Mouse (Mus musculus) limb, embryonic 13.5 days (tissue): Measurements from ENCODE around the gene Sparc. TPM values are rescaled to one million over a fixed set of nuclear protein-coding genes. Genes with fewer than 3 reads are reported as not detected.

Experiments
- ATAC-seq: fragments of 200-750 bp; cut with Nextera tagmentation; 2 replicates; pipeline ENCODE4 v1.8.0; 2017; ENCODE audit warnings: low read depth, moderate number of reproducible peaks, moderate TSS enrichment; ENCODE audit not compliant: low FRiP score
- H3K27ac ChIP-seq: fragments of 300-500 bp; sonication (generic); 2 replicates; pipeline ENCODE4 v1.5.1; 2015; ENCODE audit warnings: inconsistent platforms, mild to moderate bottlenecking, moderate library complexity
- H3K27me3 ChIP-seq: fragments of 300-500 bp; sonication (generic); 2 replicates; pipeline ENCODE4 v1.6.1; 2015; ENCODE audit warnings: mild to moderate bottlenecking, inconsistent platforms
- H3K36me3 ChIP-seq: fragments of 300-500 bp; sonication (generic); 2 replicates; pipeline ENCODE4 v1.6.1; 2015; ENCODE audit warnings: inconsistent platforms, mild to moderate bottlenecking, moderate library complexity
- H3K4me1 ChIP-seq: fragments of 300-500 bp; sonication (generic); 2 replicates; pipeline ENCODE4 v1.6.1; 2015; ENCODE audit warnings: inconsistent platforms
- H3K4me2 ChIP-seq: fragments of 300-500 bp; sonication (generic); replicated peaks from 2 replicates; pipeline ENCODE4 v1.6.1; 2015; ENCODE audit warnings: inconsistent platforms, mild to moderate bottlenecking, moderate library complexity
- H3K4me3 ChIP-seq: fragments of 300-500 bp; sonication (generic); 2 replicates; pipeline ENCODE4 v1.5.1; 2015; ENCODE audit warnings: moderate library complexity, mild to moderate bottlenecking, inconsistent platforms
- H3K9ac ChIP-seq: fragments of 300-500 bp; sonication (generic); 2 replicates; pipeline ENCODE4 v1.6.1; 2015; ENCODE audit warnings: mild to moderate bottlenecking, inconsistent platforms
- H3K9me3 ChIP-seq: fragments of 300-500 bp; sonication (generic); 2 replicates; pipeline ENCODE4 v1.6.1; 2016; ENCODE audit warnings: inconsistent platforms
- WGBS: fragments of 180-500 bp; shearing (Covaris S2); methylation state at CpG from one replicate; pipeline ENCODE4 v1.1.7; 2015; 5-methylcytosine and 5-hydroxymethylcytosine counted together
- polyA plus RNA-seq: library from polyadenylated mRNA; unstranded; fragments of >200 nt; fragmentation: Nextera tagmentation; extraction: Ambion mirVana; gene quantifications from 2 replicates; pipeline ENCODE4 v1.2.1, GENCODE M21; 2015

Gene Sparc
- 1,317 and 1,385 TPM in 2 replicates for polyA plus RNA-seq

- Histone ChIP-seq H3K27ac (peak within 1 kb of the TSS; percentile 71), H3K4me2 (no peak within 1 kb of the TSS), H3K4me3 (no peak within 1 kb of the TSS), H3K9ac (no peak within 1 kb of the TSS), H3K27me3 (no peaks in the 10 kb centered on the region), H3K4me1 (peaks cover 55% of the 10 kb centered on the region), H3K9me3 (no peaks in the 10 kb centered on the region), H3K36me3 (no peaks in the 10 kb centered on the region)
- WGBS: 94% methylated on average over 1 of the region's 1 CpGs
- no peak for ATAC-seq
These were observed at the start of gene Sparc for GRCm38 (mm10) chr11:55422978-55423377. Gene Sparc, minus strand, starts transcription at chr11:55423183.

DNA sequence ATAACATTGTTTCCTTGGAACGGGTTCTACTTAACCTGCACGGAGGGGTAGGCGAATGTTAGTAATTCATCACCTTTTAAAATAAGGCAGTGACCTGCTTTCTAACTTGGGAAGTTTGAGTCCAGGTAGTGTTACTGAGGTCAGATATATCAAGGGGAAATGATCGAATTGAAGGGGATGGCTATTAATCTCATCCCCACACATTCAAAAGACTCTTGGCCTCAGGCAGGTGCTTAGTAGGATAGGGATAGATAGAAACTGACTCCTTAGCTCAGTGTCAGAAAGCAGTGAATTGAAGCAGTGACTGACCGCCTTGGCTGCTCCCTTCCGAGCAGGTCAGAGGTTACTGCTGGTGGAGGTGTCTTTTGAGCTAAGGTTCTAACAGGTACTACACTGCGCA lies 48.5 kb upstream of the Sparc start:
- H3K9me3 ChIP-seq: no peaks in the 10 kb centered on the region
- peak overlapping the region; percentile 83 for H3K4me2 ChIP-seq
- peak overlapping the region; percentile 88 for H3K4me3 ChIP-seq
- no peak for ATAC-seq
- 91% methylated on average over 7 of the region's 7 CpGs for WGBS
- peaks cover 40% of the 10 kb centered on the region for H3K36me3 ChIP-seq
- peak overlapping the region; percentile 98 for H3K9ac ChIP-seq
- peaks cover 22% of the 10 kb centered on the region for H3K4me1 ChIP-seq
- no peak overlapping the region for H3K27ac ChIP-seq
- H3K27me3 ChIP-seq: no peaks in the 10 kb centered on the region

GRCm38 (mm10) chr11:55470761-55471160 lies 47.8 kb upstream of the Sparc start:
- no peak for ATAC-seq
- peak overlapping the region; percentile 88 for H3K4me3 ChIP-seq
- peaks cover 22% of the 10 kb centered on the region for H3K4me1 ChIP-seq
- 50% methylated on average over 8 of the region's 8 CpGs for WGBS
- peak overlapping the region; percentile 98 for H3K9ac ChIP-seq
- H3K27me3 ChIP-seq: no peaks in the 10 kb centered on the region
- H3K27ac ChIP-seq: no peak overlapping the region
- H3K36me3 ChIP-seq: peaks cover 40% of the 10 kb centered on the region
- no peaks in the 10 kb centered on the region for H3K9me3 ChIP-seq
- H3K4me2 ChIP-seq: peak overlapping the region; percentile 83

DNA sequence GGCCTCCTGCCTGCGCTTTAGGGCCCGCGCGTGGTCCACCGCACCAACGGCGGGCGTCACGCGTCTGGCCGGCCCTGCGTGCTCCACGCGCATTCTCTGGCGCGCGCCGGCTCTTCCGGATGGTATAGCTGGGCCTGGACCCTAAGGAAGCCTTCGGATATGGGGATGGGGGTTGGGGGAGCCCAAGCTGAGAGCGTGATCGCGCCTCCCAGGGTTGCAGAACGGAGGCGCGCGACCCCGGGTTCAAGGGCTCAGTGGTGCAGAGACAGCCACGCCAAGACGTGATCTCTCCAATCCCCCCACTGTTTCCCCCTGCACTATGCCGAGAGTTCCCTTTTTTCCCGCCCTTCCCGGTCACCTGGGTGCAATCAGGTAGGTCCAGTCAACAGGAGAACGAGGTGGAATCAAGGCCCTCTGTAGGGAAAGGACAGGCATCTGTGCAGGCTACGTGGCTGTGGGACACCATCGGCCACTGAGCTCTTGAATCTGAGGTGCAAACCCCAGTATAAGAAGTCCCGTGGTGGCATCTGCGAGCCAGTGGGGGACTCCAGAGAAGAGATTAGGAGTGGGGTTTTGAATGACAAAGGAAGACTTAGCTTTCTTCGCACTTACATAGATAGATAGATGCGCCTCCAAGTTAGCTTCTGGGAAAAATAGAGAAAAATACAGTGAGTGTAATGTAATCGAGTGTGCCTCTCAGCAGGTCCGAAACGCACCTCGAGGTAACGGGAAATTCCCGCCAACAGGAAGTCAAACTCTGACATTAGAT lies 47.1 kb upstream of the Sparc start:
- Histone ChIP-seq H3K4me2 (peak overlapping the region; percentile 83), H3K27me3 (no peaks in the 10 kb centered on the region), H3K9ac (peak overlapping the region; percentile 98), H3K36me3 (peaks cover 39% of the 10 kb centered on the region), H3K4me1 (peaks cover 22% of the 10 kb centered on the region), H3K27ac (peak overlapping the region; percentile 84), H3K4me3 (peak overlapping the region; percentile 88), H3K9me3 (no peaks in the 10 kb centered on the region)
- ATAC-seq: no peak
- under 1% methylated on average over 46 of the region's 46 CpGs for WGBS

DNA sequence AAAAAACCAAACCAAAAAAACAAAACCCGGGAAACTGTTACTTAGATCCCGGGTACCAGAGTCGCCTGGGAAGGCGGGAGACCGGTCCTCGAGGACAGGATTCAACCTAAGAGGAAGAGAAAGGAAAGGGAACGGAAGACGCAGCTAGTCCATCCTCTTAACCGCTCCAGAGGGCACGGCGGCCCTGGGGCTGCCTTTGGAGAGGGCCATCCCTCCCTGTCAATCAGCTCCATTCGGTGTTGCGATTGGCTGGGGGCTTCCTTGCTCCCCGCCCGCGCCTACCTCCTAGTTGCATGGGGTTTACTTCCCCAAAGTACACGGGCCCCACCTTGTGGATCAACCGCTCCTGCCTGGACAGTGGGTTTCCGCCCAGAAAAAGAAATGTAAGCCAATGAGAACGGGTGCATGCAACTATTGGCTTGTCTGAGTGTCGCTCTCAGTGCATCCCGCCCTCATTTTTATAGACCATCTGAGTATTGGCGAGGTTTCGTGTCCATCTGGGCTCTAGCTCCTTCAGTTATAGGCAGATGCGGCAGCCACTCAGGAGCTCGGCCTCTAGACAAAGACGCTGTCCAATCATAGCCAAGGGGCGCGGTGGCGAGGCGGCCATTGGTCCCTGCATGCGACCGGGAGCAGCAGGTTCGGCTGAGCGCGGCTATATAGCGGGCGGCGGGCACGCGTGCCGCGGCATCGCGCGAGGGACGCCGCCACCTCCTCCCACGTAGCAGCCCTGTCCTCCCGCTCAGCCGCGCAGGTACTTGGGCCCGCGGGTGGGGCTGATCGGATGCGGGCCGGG lies 46.3 kb upstream of the Sparc start, which contains the start of gene G3bp1:
Gene G3bp1 (plus strand): TSS at position 638 of the 796 bp plus-strand sequence.
- H3K4me3 ChIP-seq: peak within 1 kb of the TSS; percentile 88
- no peaks in the 10 kb centered on the region for H3K27me3 ChIP-seq
- peak within 1 kb of the TSS; percentile 86 for H3K27ac ChIP-seq
- peak; percentile 98 for ATAC-seq
- H3K36me3 ChIP-seq: peaks cover 31% of the 10 kb centered on the region
- peak within 1 kb of the TSS; percentile 83 for H3K4me2 ChIP-seq
- peak within 1 kb of the TSS; percentile 98 for H3K9ac ChIP-seq
- no peaks in the 10 kb centered on the region for H3K9me3 ChIP-seq
- under 1% methylated on average over 57 of the region's 57 CpGs for WGBS
- H3K4me1 ChIP-seq: peaks cover 22% of the 10 kb centered on the region

DNA sequence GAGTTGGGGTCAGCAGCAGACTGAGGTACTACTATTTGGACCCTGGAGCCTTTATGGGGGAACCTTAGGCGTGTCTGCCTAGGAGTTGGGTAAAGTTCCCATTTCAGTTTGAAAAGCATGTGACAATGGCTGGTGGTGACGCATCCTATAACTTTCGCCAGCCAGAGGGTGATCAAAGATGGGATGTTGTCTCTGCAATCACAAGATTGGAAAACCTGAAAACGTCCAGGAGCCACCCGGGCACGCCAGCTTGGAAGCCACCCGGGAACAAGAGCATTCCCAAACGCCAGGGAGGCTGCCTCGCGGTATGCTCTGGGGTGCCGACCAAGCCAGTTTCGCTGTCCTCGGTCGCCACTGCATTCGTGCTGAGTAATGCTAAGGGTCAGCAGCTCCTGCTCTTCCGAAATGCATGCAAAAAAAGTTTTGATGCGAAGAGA lies 45.6 kb upstream of the Sparc start:
- no peak for ATAC-seq

DNA sequence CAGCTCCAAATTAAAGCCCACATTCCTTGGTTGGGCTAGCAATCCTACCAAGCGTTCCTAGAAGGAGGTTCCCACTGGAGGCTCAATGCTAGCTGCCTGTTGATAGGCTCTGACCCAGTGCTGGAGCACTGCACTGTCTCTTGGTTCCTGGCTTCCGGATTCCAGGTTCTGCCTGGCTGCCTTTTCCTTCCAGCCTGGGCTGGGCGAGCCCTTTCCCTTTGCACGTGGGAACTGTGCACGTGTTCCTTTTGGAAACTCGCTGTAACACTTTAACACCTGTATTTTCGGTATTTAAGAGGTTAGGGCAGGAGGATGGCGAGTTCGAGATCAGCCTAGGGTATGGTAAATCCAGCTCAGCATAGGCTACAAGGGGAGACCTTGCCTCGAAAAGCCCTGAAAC lies 45.0 kb upstream of the Sparc start:
- Histone ChIP-seq H3K4me1 (peaks cover 18% of the 10 kb centered on the region), H3K27ac (0 out of 2 replicates have a peak overlapping the region, but pooled peaks have one; percentile 86), H3K9ac (0 out of 2 replicates have a peak overlapping the region, but pooled peaks have one; percentile 75), H3K36me3 (peaks cover 19% of the 10 kb centered on the region), H3K27me3 (no peaks in the 10 kb centered on the region), H3K4me3 (peak overlapping the region; percentile 54), H3K4me2 (peak overlapping the region; percentile 79), H3K9me3 (no peaks in the 10 kb centered on the region)
- ATAC-seq: no peak
- 79% methylated on average over 10 of the region's 10 CpGs for WGBS

More for the DNA sequence above, 45.6 kb upstream of the Sparc start:
- peak overlapping the region; percentile 86 for H3K27ac ChIP-seq
- H3K36me3 ChIP-seq: peaks cover 25% of the 10 kb centered on the region
- peaks cover 20% of the 10 kb centered on the region for H3K4me1 ChIP-seq
- no peaks in the 10 kb centered on the region for H3K9me3 ChIP-seq
- 4% methylated on average over 17 of the region's 17 CpGs for WGBS
- H3K9ac ChIP-seq: peak overlapping the region; percentile 75
- no peaks in the 10 kb centered on the region for H3K27me3 ChIP-seq
- H3K4me3 ChIP-seq: peak overlapping the region; percentile 54
- peak overlapping the region; percentile 79 for H3K4me2 ChIP-seq

GRCm38 (mm10) chr11:55465177-55465576 lies 42.2 kb upstream of the Sparc start:
- H3K27ac ChIP-seq: no peak overlapping the region
- H3K27me3 ChIP-seq: no peaks in the 10 kb centered on the region
- no peak overlapping the region for H3K4me2 ChIP-seq
- no peaks in the 10 kb centered on the region for H3K36me3 ChIP-seq
- H3K4me3 ChIP-seq: no peak overlapping the region
- H3K9ac ChIP-seq: no peak overlapping the region
- 87% methylated on average over 3 of the region's 3 CpGs for WGBS
- peaks cover 12% of the 10 kb centered on the region for H3K4me1 ChIP-seq
- no peak for ATAC-seq
- H3K9me3 ChIP-seq: no peaks in the 10 kb centered on the region

GRCm38 (mm10) chr11:55464707-55465106 lies 41.7 kb upstream of the Sparc start:
- no peak for ATAC-seq
- Histone ChIP-seq H3K4me2 (no peak overlapping the region), H3K4me3 (no peak overlapping the region), H3K27me3 (no peaks in the 10 kb centered on the region), H3K36me3 (no peaks in the 10 kb centered on the region), H3K4me1 (peaks cover 16% of the 10 kb centered on the region), H3K9me3 (no peaks in the 10 kb centered on the region), H3K27ac (no peak overlapping the region), H3K9ac (no peak overlapping the region)
- WGBS: 85% methylated on average over 10 of the region's 10 CpGs

- Histone ChIP-seq H3K4me3 (no peak overlapping the region), H3K9ac (no peak overlapping the region), H3K36me3 (no peaks in the 10 kb centered on the region), H3K27ac (no peak overlapping the region), H3K27me3 (no peaks in the 10 kb centered on the region), H3K4me1 (peaks cover 21% of the 10 kb centered on the region), H3K4me2 (no peak overlapping the region), H3K9me3 (no peaks in the 10 kb centered on the region)
- WGBS: 88% methylated on average over 9 of the region's 9 CpGs
- no peak for ATAC-seq
These were observed 39.2 kb upstream of the Sparc start for GRCm38 (mm10) chr11:55462149-55462548.

- peak; percentile 96 for ATAC-seq
- Histone ChIP-seq H3K27me3 (no peaks in the 10 kb centered on the region), H3K9ac (peak within 1 kb of the TSS; percentile 73), H3K36me3 (no peaks in the 10 kb centered on the region), H3K27ac (peak within 1 kb of the TSS; percentile 44; the same call in 1 of the 2 replicates), H3K4me2 (peak within 1 kb of the TSS; percentile 76), H3K9me3 (no peaks in the 10 kb centered on the region), H3K4me3 (peak within 1 kb of the TSS; percentile 81), H3K4me1 (peaks cover 21% of the 10 kb centered on the region)
- under 1% methylated on average over 36 of the region's 36 CpGs for WGBS
These were observed 38.1 kb upstream of the Sparc start, which contains the start of gene Atox1 for GRCm38 (mm10) chr11:55461019-55461645. Gene Atox1, minus strand, starts transcription at chr11:55461239.
